Mouse (Mus musculus) lung, embryonic 15.5 days (tissue): ENCODE results near the gene Ece1. TPM values are rescaled to one million over a fixed set of nuclear protein-coding genes. Genes with fewer than 3 reads are reported as not detected.
A peak's percentile ranks its signal among the peaks of the same experiment; 100 is the strongest.
"Not testable (repeated sequence)": the region's sequence is repeated elsewhere in the genome, so short reads cannot be mapped to it uniquely, and the experiment has no call there.

Experiments
- ATAC-seq: fragments of 200-750 bp; cut with Nextera tagmentation; 2 replicates; pipeline ENCODE4 v1.8.0; 2017; ENCODE audit warnings: moderate number of reproducible peaks, borderline replicate concordance; ENCODE audit not compliant: low FRiP score, low TSS enrichment; ENCODE audit errors: extremely low read depth
- H3K27ac ChIP-seq: fragments of 300-500 bp; sonication (generic); 2 replicates; pipeline ENCODE4 v1.5.1; 2015; ENCODE audit warnings: moderate library complexity, mild to moderate bottlenecking, inconsistent platforms
- H3K27me3 ChIP-seq: fragments of 300-500 bp; sonication (generic); 2 replicates; pipeline ENCODE4 v1.6.1; 2015; ENCODE audit warnings: inconsistent platforms
- H3K36me3 ChIP-seq: fragments of 300-500 bp; sonication (generic); 2 replicates; pipeline ENCODE4 v1.6.1; 2015; ENCODE audit warnings: inconsistent platforms
- H3K4me1 ChIP-seq: fragments of 300-500 bp; sonication (generic); 2 replicates; pipeline ENCODE4 v1.6.1; 2015; ENCODE audit warnings: inconsistent platforms
- H3K4me2 ChIP-seq: fragments of 300-500 bp; sonication (generic); 2 replicates; pipeline ENCODE4 v1.6.1; 2015; ENCODE audit warnings: inconsistent platforms, mild to moderate bottlenecking, moderate library complexity
- H3K4me3 ChIP-seq: fragments of 300-500 bp; sonication (generic); 2 replicates; pipeline ENCODE4 v1.5.1; 2015; ENCODE audit warnings: mild to moderate bottlenecking, inconsistent platforms
- H3K9ac ChIP-seq: fragments of 300-500 bp; sonication (generic); 2 replicates; pipeline ENCODE4 v1.6.1; 2015; ENCODE audit warnings: inconsistent platforms
- H3K9me3 ChIP-seq: fragments of 300-500 bp; sonication (generic); 2 replicates; pipeline ENCODE4 v1.6.1; 2016; ENCODE audit warnings: inconsistent platforms
- WGBS: fragments of 180-500 bp; shearing (Covaris S2); methylation state at CpG from one replicate; pipeline ENCODE4 v1.1.7; 2015; 5-methylcytosine and 5-hydroxymethylcytosine counted together
- polyA plus RNA-seq: library from polyadenylated mRNA; unstranded; fragments of >200 nt; fragmentation: Nextera tagmentation; extraction: Ambion mirVana; gene quantifications from 2 replicates; pipeline ENCODE4 v1.2.1, GENCODE M21; 2015

Gene Ece1
- polyA plus RNA-seq, 1 experiment from 2014 or later: 48.4 TPM

- not testable (repeated sequence) for H3K9ac ChIP-seq, H3K4me2 ChIP-seq, H3K27ac ChIP-seq, H3K36me3 ChIP-seq, H3K4me3 ChIP-seq, H3K4me1 ChIP-seq, H3K27me3 ChIP-seq, H3K9me3 ChIP-seq
- ATAC-seq: peak; percentile 21; the same call in 1 of the 2 replicates
- no CpG with 5 or more reads among the region's 11 CpGs for WGBS
Observed at GRCm38 (mm10) chr4:137974856-137975432, 112.9 kb downstream of the Ece1 start.

DNA sequence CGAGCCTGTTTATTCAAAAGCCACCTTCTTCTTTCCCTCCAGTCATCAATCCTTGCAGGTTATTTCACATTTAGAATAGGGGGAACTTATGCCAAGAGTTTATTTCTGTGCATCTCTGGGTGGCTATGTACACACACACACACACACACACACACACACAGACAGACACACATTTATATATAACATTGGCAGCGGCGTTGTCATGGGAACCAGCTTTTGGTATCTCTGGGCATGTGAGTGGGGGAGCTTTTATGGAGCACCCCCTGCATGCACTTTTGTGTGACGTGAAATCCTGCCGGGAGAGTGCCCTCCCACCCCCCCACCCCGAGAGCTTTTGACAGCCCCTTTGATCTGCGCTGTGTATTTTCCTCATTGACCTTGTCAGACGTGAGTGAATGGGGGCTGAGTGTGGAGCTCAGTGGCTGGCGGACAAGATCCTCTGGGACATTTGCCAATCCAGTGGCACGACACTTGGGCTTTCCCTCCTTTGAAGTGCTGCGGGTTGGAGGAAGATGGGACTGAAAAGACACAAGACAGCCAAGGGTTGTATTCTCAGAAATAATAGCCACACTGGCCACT is 117.1 kb downstream of the Ece1 start:
- H3K27me3 ChIP-seq, H3K27ac ChIP-seq, H3K9me3 ChIP-seq, H3K4me2 ChIP-seq, H3K9ac ChIP-seq, H3K36me3 ChIP-seq, H3K4me3 ChIP-seq, H3K4me1 ChIP-seq: not testable (repeated sequence)
- WGBS: no CpG with 5 or more reads among the region's 11 CpGs
- ATAC-seq: peak; percentile 43; the same call in 1 of the 2 replicates

- peaks cover 6% of the 10 kb centered on the region for H3K4me1 ChIP-seq
- WGBS: 82% methylated on average over 1 of the region's 1 CpGs
- H3K9ac ChIP-seq: no peak overlapping the region
- no peaks in the 10 kb centered on the region for H3K9me3 ChIP-seq
- H3K4me3 ChIP-seq: no peak overlapping the region
- no peak for ATAC-seq
- no peak overlapping the region for H3K4me2 ChIP-seq
- no peaks in the 10 kb centered on the region for H3K36me3 ChIP-seq
- no peak overlapping the region for H3K27ac ChIP-seq
- no peaks in the 10 kb centered on the region for H3K27me3 ChIP-seq
Observed at GRCm38 (mm10) chr4:137982869-137983268, 120.8 kb downstream of the Ece1 start.

- Histone ChIP-seq H3K27ac (no peak overlapping the region), H3K27me3 (no peaks in the 10 kb centered on the region), H3K9ac (no peak overlapping the region), H3K9me3 (no peaks in the 10 kb centered on the region), H3K4me2 (no peak overlapping the region), H3K4me1 (peaks cover 6% of the 10 kb centered on the region), H3K36me3 (no peaks in the 10 kb centered on the region), H3K4me3 (no peak overlapping the region)
- no peak for ATAC-seq
- WGBS: 24% methylated on average over 10 of the region's 10 CpGs
Observed at GRCm38 (mm10) chr4:137984212-137984611, 122.2 kb downstream of the Ece1 start.

DNA sequence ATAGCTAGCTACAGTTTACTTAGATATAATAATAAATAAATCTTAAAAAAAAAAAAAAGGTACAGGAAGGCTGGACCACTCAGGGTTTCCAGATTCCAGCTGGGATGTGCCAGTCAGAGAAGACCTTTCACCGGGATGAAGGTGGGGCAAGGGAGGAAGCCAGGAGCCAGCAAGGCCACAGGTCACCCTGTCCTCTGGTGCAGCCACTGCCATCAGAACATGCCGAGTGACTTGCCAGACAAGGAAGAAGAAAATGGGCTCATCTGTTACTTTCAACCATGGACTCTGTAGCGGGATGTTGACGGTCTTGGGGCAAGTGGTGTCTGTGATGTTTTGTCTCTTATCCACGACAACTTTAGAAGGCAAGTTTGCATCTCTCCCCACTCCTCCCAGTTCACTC is 122.7 kb downstream of the Ece1 start:
- no peaks in the 10 kb centered on the region for H3K27me3 ChIP-seq
- H3K9ac ChIP-seq: no peak overlapping the region
- 59% methylated on average over 5 of the region's 5 CpGs for WGBS
- H3K36me3 ChIP-seq: no peaks in the 10 kb centered on the region
- H3K9me3 ChIP-seq: no peaks in the 10 kb centered on the region
- H3K4me2 ChIP-seq: no peak overlapping the region
- no peak overlapping the region for H3K4me3 ChIP-seq
- peaks cover 6% of the 10 kb centered on the region for H3K4me1 ChIP-seq
- no peak for ATAC-seq
- H3K27ac ChIP-seq: no peak overlapping the region

- no peaks in the 10 kb centered on the region for H3K9me3 ChIP-seq
- H3K4me1 ChIP-seq: peaks cover 7% of the 10 kb centered on the region
- H3K27me3 ChIP-seq: peaks cover 18% of the 10 kb centered on the region; the same call in 1 of the 2 replicates
- H3K27ac ChIP-seq: no peak overlapping the region
- no peak overlapping the region for H3K4me3 ChIP-seq
- ATAC-seq: no peak
- no peak overlapping the region for H3K4me2 ChIP-seq
- no peak overlapping the region for H3K9ac ChIP-seq
- 86% methylated on average over 5 of the region's 5 CpGs for WGBS
- H3K36me3 ChIP-seq: no peaks in the 10 kb centered on the region
Observed at GRCm38 (mm10) chr4:137989426-137989825, 127.4 kb downstream of the Ece1 start.

GRCm38 (mm10) chr4:137990433-137990832 is 128.4 kb downstream of the Ece1 start:
- Histone ChIP-seq H3K27me3 (peaks cover 18% of the 10 kb centered on the region; the same call in 1 of the 2 replicates), H3K36me3 (no peaks in the 10 kb centered on the region), H3K9me3 (no peaks in the 10 kb centered on the region), H3K4me3 (no peak overlapping the region), H3K27ac (no peak overlapping the region), H3K4me1 (peaks cover 14% of the 10 kb centered on the region), H3K4me2 (no peak overlapping the region), H3K9ac (no peak overlapping the region)
- WGBS: 76% methylated on average over 4 of the region's 4 CpGs
- no peak for ATAC-seq

GRCm38 (mm10) chr4:137991240-137991639 is 129.2 kb downstream of the Ece1 start:
- H3K4me2 ChIP-seq: no peak overlapping the region
- peaks cover 18% of the 10 kb centered on the region; the same call in 1 of the 2 replicates for H3K27me3 ChIP-seq
- H3K9me3 ChIP-seq: no peaks in the 10 kb centered on the region
- ATAC-seq: no peak
- H3K4me3 ChIP-seq: no peak overlapping the region
- H3K36me3 ChIP-seq: no peaks in the 10 kb centered on the region
- no peak overlapping the region for H3K27ac ChIP-seq
- H3K4me1 ChIP-seq: peaks cover 22% of the 10 kb centered on the region
- no peak overlapping the region for H3K9ac ChIP-seq
- 49% methylated on average over 7 of the region's 7 CpGs for WGBS

DNA sequence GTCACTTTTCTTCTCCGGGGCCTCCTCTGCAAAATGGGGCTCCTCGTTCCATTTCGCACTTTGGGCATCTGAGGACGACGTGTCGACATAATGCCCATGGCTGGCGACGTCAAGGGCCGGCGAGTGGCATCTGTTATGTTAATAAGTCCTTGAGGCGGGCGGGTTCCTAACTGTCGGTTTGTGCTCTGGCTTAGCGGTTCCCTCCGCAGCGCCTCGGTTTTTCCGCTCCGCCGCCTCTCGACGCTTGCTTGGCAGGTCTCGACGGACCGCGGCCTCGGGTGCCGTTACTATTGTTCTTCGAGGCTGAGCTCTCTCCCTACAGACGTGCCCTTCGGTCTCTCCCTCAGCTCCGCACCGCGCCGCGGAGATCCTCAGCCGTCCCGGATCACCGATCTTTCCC is 130.9 kb downstream of the Ece1 start, which contains the start of gene Eif4g3:
TSS of gene Eif4g3 (plus strand) at position 133 of the 400 bp plus-strand sequence.
- WGBS: 3% methylated on average over 39 of the region's 39 CpGs
- H3K27ac ChIP-seq: peak within 1 kb of the TSS; percentile 88
- peak; percentile 58; the same call in 1 of the 2 replicates for ATAC-seq
- H3K9me3 ChIP-seq: no peaks in the 10 kb centered on the region
- H3K4me1 ChIP-seq: peaks cover 28% of the 10 kb centered on the region
- H3K36me3 ChIP-seq: peaks cover 7% of the 10 kb centered on the region
- H3K4me3 ChIP-seq: peak within 1 kb of the TSS; percentile 88
- peaks cover 18% of the 10 kb centered on the region; the same call in 1 of the 2 replicates for H3K27me3 ChIP-seq
- peak within 1 kb of the TSS; percentile 97 for H3K9ac ChIP-seq
- peak within 1 kb of the TSS; percentile 81 for H3K4me2 ChIP-seq

GRCm38 (mm10) chr4:137993291-137993758 is 131.3 kb downstream of the Ece1 start:
- peaks cover 18% of the 10 kb centered on the region; the same call in 1 of the 2 replicates for H3K27me3 ChIP-seq
- WGBS: under 1% methylated on average over 56 of the region's 59 CpGs

DNA sequence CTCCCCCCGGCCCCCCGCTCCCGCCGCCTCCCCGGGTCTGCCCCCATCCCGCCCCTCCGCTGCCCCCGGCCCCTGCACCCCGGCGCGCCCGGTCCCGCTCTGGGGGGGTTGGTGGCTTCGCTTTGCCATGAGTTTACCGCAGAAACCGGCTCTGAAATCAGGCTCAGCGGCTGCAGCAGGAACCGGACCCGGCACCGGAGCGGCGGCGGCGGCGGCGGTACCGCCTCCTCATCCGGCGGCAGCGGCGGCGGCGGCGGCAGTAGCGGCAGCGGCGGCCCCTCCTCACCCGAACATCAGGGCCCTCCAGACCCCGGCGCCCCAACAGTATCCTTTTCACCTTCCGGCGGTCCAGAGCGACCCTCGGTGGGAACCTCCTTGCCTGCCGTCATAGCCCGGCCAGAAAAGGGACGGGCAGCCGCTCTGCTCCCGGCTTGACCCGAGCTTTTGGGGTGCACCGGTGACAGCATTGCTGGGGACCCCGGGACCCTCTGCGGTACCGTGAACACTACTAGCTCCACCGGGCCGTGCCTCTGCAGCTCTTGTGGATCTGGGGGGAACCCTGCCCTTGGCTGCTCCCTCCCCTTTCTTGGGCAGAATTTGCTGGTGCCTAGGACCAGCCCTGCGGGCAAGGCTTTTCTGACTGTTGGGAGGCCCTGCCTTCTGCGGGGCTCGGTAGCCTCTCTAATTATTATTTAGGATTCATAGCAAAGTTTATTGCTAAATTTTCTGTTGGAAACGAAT is 132.0 kb downstream of the Ece1 start:
- ATAC-seq: peak; percentile 22
- H3K36me3 ChIP-seq: peaks cover 18% of the 10 kb centered on the region
- H3K27me3 ChIP-seq: peaks cover 18% of the 10 kb centered on the region; the same call in 1 of the 2 replicates
- peak overlapping the region; percentile 97 for H3K9ac ChIP-seq
- under 1% methylated on average over 56 of the region's 60 CpGs for WGBS
- peak overlapping the region; percentile 88 for H3K4me3 ChIP-seq
- peak overlapping the region; percentile 88 for H3K27ac ChIP-seq
- H3K4me2 ChIP-seq: peak overlapping the region; percentile 81
- no peaks in the 10 kb centered on the region for H3K9me3 ChIP-seq
- peaks cover 28% of the 10 kb centered on the region for H3K4me1 ChIP-seq

More at GRCm38 (mm10) chr4:137993291-137993758, 131.3 kb downstream of the Ece1 start:
- Histone ChIP-seq H3K4me2 (peak overlapping the region; percentile 81), H3K9ac (peak overlapping the region; percentile 97), H3K4me3 (peak overlapping the region; percentile 88), H3K27ac (peak overlapping the region; percentile 88), H3K4me1 (peaks cover 28% of the 10 kb centered on the region), H3K36me3 (peaks cover 12% of the 10 kb centered on the region), H3K9me3 (no peaks in the 10 kb centered on the region)
- peak; percentile 93 for ATAC-seq
